31 mouse cellular contexts compared by ENCODE assay signal in genomic region chr11:9427411-9427810, GRCm38 (mm10).
DNase-seq lines count a peak whose midpoint lies in the region; ATAC-seq lines count a peak whose summit lies in the region.
"Had no signal": no experiment of that assay in that cellular context is flagged by ENCODE, and none has a peak within 500 bp of the region (broad histone marks: within the 10 kb centered on the region; RNA-seq: fewer than 3 reads in every experiment).

No protein-coding gene starts in this region.

- intact Hi-C loops in heart, postnatal 36 days (cut with DNase I): loop anchor here (10.0 kb wide), 1 partner anchor 83 kb away; no protein-coding TSS in a partner anchor

- no peak overlapping the region for H3K4me3 ChIP-seq in heart, embryonic 12.5 days
- no peak overlapping the region for H3K4me3 ChIP-seq in lung, embryonic 16.5 days (ENCODE audit: low read length)
- H3K4me3 ChIP-seq: embryonic facial prominence, embryonic 12.5 days; forebrain, embryonic 10.5 days; hindbrain, embryonic 10.5 days; hindbrain, embryonic 15.5 days; midbrain, embryonic 13.5 days had no signal

- H3K4me2 ChIP-seq in heart, embryonic 12.5 days: no peak overlapping the region
- H3K4me2 ChIP-seq in lung, embryonic 16.5 days (ENCODE audit: low read depth, low read length): no peak overlapping the region
- H3K4me2 ChIP-seq: embryonic facial prominence, embryonic 12.5 days; hindbrain, embryonic 15.5 days; midbrain, embryonic 13.5 days had no signal

- 34% methylated on average over 3 of the region's 3 CpGs for WGBS in heart, embryonic 12.5 days
- 18% methylated on average over 3 of the region's 3 CpGs for WGBS in lung, embryonic 16.5 days

- DNase-seq in heart, adult 11 months: peak; percentile 98
- no peak for DNase-seq in lung, adult 18-20 months
- peak; percentile 29 to 36 for DNase-seq in heart, postnatal 36 days
- peak; percentile 5 for DNase-seq in lung, postnatal 36 days
- no peak for DNase-seq in adrenal gland, adult (ENCODE audit: inconsistent age in 2 of 2, low spot score in 1 of 2)
- DNase-seq in gastrocnemius, postnatal 4 days (ENCODE audit: low spot score in 2 of 2): no peak
- DNase-seq: adrenal gland, postnatal 14 days; cerebellum, adult 11-12 months; cerebellum, adult 9-11 months; embryo, embryonic 11 days; kidney, adult 11 months; kidney, postnatal 14 days; liver; retina, postnatal 1 day; right cerebral cortex, postnatal 25 days; spleen, adult 18-20 months; thymus, adult 18-20 months; thymus, postnatal 25 days had no signal

- H3K4me1 ChIP-seq in heart, embryonic 12.5 days (replicated peaks): peaks cover 4% of the 10 kb centered on the region; the same call in 1 of the 2 replicates
- peaks cover 4% of the 10 kb centered on the region; the same call in 1 of the 2 replicates for H3K4me1 ChIP-seq in lung, embryonic 16.5 days (replicated peaks; ENCODE audit: control insufficient read depth, insufficient read depth, low read length)
- H3K4me1 ChIP-seq: embryonic facial prominence, embryonic 12.5 days; forebrain, embryonic 10.5 days; hindbrain, embryonic 10.5 days; hindbrain, embryonic 15.5 days; midbrain, embryonic 13.5 days had no signal

- no peaks in the 10 kb centered on the region for H3K36me3 ChIP-seq in heart, embryonic 12.5 days
- no peaks in the 10 kb centered on the region for H3K36me3 ChIP-seq in lung, embryonic 16.5 days (ENCODE audit: control insufficient read depth, insufficient read depth, low read length)
- H3K36me3 ChIP-seq: embryonic facial prominence, embryonic 12.5 days; forebrain, embryonic 10.5 days; hindbrain, embryonic 10.5 days; hindbrain, embryonic 15.5 days; midbrain, embryonic 13.5 days had no signal

- no peak overlapping the region for H3K9ac ChIP-seq in heart, embryonic 12.5 days
- no peak overlapping the region for H3K9ac ChIP-seq in lung, embryonic 16.5 days (ENCODE audit: low read length)
- H3K9ac ChIP-seq: embryonic facial prominence, embryonic 12.5 days; hindbrain, embryonic 15.5 days; liver, embryonic 14.5 days; midbrain, embryonic 13.5 days had no signal

- H3K27me3 ChIP-seq in heart, embryonic 12.5 days (replicated peaks): no peaks in the 10 kb centered on the region
- no peaks in the 10 kb centered on the region for H3K27me3 ChIP-seq in lung, embryonic 16.5 days (ENCODE audit: control insufficient read depth, insufficient read depth, low read depth, low read length)
- H3K27me3 ChIP-seq: CH12.LX; embryonic facial prominence, embryonic 12.5 days; hindbrain, embryonic 15.5 days; midbrain, embryonic 13.5 days had no signal

- H3K9me3 ChIP-seq in heart, embryonic 12.5 days (replicated peaks): no peaks in the 10 kb centered on the region
- no peaks in the 10 kb centered on the region for H3K9me3 ChIP-seq in lung, embryonic 16.5 days (ENCODE audit: control insufficient read depth, low read length)
- H3K9me3 ChIP-seq: embryonic facial prominence, embryonic 12.5 days; forebrain, embryonic 10.5 days; hindbrain, embryonic 10.5 days; hindbrain, embryonic 15.5 days; midbrain, embryonic 13.5 days had no signal

- no peak overlapping the region for H3K27ac ChIP-seq in heart, embryonic 12.5 days (ENCODE audit: poor library complexity, severe bottlenecking)
- no peak overlapping the region for H3K27ac ChIP-seq in lung, embryonic 16.5 days (ENCODE audit: low read length)
- H3K27ac ChIP-seq: embryonic facial prominence, embryonic 12.5 days; forebrain, embryonic 10.5 days; hindbrain, embryonic 10.5 days; hindbrain, embryonic 15.5 days; liver, embryonic 14.5 days; macrophage; midbrain, embryonic 13.5 days; stomach, postnatal 0 days had no signal

- ATAC-seq in heart, embryonic 12.5 days (ENCODE audit: insufficient number of reproducible peaks, low FRiP score): no peak
- ATAC-seq in lung, embryonic 16.5 days (ENCODE audit: low read depth): peak; percentile 70
- ATAC-seq: forebrain, embryonic 16.5 days; inflammation-experienced regulatory T-cells, adult 6 months; midbrain, embryonic 13.5 days had no signal

Comparison
In these comparisons a context has a peak if more than half of its experiments do, and no peak if none do; other contexts are left out.
1. DNase-seq: peak in heart, adult 11 months (single experiment), heart, postnatal 36 days (2 of 2) and lung, postnatal 36 days (single experiment); none in lung, adult 18-20 months (0 of 2), adrenal gland, adult (0 of 2) and gastrocnemius, postnatal 4 days (0 of 2).